In the genomic region with DNA sequence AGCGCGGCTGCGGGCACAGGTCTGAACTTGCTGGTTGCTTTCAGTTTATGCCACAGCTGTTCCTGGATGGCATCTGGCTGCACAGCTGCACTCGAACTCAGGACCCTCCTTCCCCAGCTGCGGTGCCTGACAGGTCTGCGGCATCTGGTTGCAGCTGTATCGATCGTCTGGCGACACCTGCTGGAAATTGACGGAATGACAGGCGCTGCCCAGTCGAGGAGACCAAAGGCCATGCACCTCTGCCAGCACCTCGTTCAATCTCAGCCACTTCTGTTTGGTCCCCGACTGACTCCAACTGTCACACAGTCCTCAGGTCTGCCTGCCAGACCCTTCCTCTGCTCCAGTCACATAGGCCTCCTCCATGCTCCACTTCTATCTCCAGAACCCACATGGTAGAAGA, we compare ENCODE assay signal across 8 mouse cellular contexts. TPM values are rescaled to one million over a fixed set of nuclear protein-coding genes. Genes with fewer than 3 reads are reported as not detected.
DNase-seq lines count a peak whose midpoint lies in the region; ATAC-seq and TF ChIP-seq lines count a peak whose summit lies in the region.

No protein-coding gene starts in this region.

- no peaks in the 10 kb centered on the region for H3K27me3 ChIP-seq in intestine, embryonic 14.5 days (replicated peaks; ENCODE audit: control insufficient read depth, insufficient read depth, low read length)

- 0 out of 2 replicates have a peak, but pooled peaks have one; percentile 9 for ATAC-seq in intestine, embryonic 14.5 days (replicated peaks; ENCODE audit: low FRiP score, low TSS enrichment, low read depth)

- DNase-seq in layer of hippocampus, adult 2 months (ENCODE audit: low spot score in 2 of 2) = peak; percentile 42 to 75
- DNase-seq in layer of hippocampus, adult 9-10 months (ENCODE audit: low spot score) = no peak
- DNase-seq in cerebellum, adult 9-10 months = peak; percentile 69
- peak; percentile 87 for DNase-seq in gastrocnemius, adult 2 months
- DNase-seq in intestine, embryonic 14.5 days (ENCODE audit: low spot score) = peak; percentile 92
- peak; percentile 86 for DNase-seq in liver
- peak; percentile 79 to 88 for DNase-seq in natural killer cell, adult 2 months (ENCODE audit: low spot score in 2 of 2)
- DNase-seq in thymus, adult 18-20 months = peak; percentile 61 to 70

- H3K36me3 ChIP-seq in intestine, embryonic 14.5 days (ENCODE audit: control insufficient read depth, insufficient read depth, low read length) = peaks cover 30% of the 10 kb centered on the region

- no peaks in the 10 kb centered on the region for H3K9me3 ChIP-seq in intestine, embryonic 14.5 days (ENCODE audit: control insufficient read depth, low read length)

- intact Hi-C loops in gastrocnemius, adult 2 months (cut with DNase I) = loop anchor here (1.0 kb wide), 1 partner anchor 24 kb away; no protein-coding TSS in a partner anchor

- H3K9ac ChIP-seq in intestine, embryonic 14.5 days (ENCODE audit: low read length) = no peak overlapping the region

- H3K27ac ChIP-seq in layer of hippocampus, adult 2 months = no peak overlapping the region
- no peak overlapping the region for H3K27ac ChIP-seq in gastrocnemius, adult 2 months
- H3K27ac ChIP-seq in intestine, embryonic 14.5 days (ENCODE audit: low read depth) = no peak overlapping the region

- peaks cover 7% of the 10 kb centered on the region for H3K4me1 ChIP-seq in intestine, embryonic 14.5 days (replicated peaks; ENCODE audit: control insufficient read depth, insufficient read depth, low read length)

- H3K4me2 ChIP-seq in intestine, embryonic 14.5 days (ENCODE audit: low read length) = no peak overlapping the region

- no peak overlapping the region for H3K4me3 ChIP-seq in layer of hippocampus, adult 2 months
- H3K4me3 ChIP-seq in gastrocnemius, adult 2 months = no peak overlapping the region
- H3K4me3 ChIP-seq in intestine, embryonic 14.5 days (ENCODE audit: low read depth, low read length) = no peak overlapping the region

- WGBS in intestine, embryonic 14.5 days = 17% methylated on average over 14 of the region's 14 CpGs

- TF ChIP-seq CTCF in layer of hippocampus, adult 2 months (conservative IDR thresholded peaks at IDR 0.05) = peak; percentile 98
- TF ChIP-seq CTCF in gastrocnemius, adult 2 months (IDR thresholded peaks at IDR 0.05) = peak; percentile 100

RNA-seq across cellular contexts. Expression of a gene that starts 2.8 kb away (rescaled TPM):
- total RNA-seq in layer of hippocampus, adult 2 months (2021) = 1 to 10 TPM; 1.9 to 2.5 TPM
- total RNA-seq in gastrocnemius, adult 2 months (2021) = under 1 TPM; 0.26 to 0.53 TPM
- 0.73 and 0.84 TPM in 2 replicates for polyA plus RNA-seq in intestine, embryonic 14.5 days (2014; fragmentation: Nextera tagmentation; extraction: Ambion mirVana)

RNA-seq across cellular contexts. Expression of a gene that starts 18.2 kb away (rescaled TPM):
- total RNA-seq in layer of hippocampus, adult 2 months (2021) = 100 to 1,000 TPM; 118 to 123 TPM
- 10 to 100 TPM; 25.7 to 30.3 TPM for total RNA-seq in gastrocnemius, adult 2 months (2021)
- 145 and 171 TPM in 2 replicates for polyA plus RNA-seq in intestine, embryonic 14.5 days (2014; fragmentation: Nextera tagmentation; extraction: Ambion mirVana)

RNA-seq across cellular contexts. Expression of a gene that starts 26.8 kb away (rescaled TPM):
- under 1 TPM; 0.39 to 0.95 TPM for total RNA-seq in layer of hippocampus, adult 2 months (2021)
- 1 to 10 TPM in 1 of 2 experiments, under 1 TPM in 1; 0.97 to 1.2 TPM for total RNA-seq in gastrocnemius, adult 2 months (2021)
- polyA plus RNA-seq in intestine, embryonic 14.5 days (2014; fragmentation: Nextera tagmentation; extraction: Ambion mirVana) = 0.53 and 0.65 TPM in 2 replicates

RNA-seq across cellular contexts. Expression of a gene that starts 30.6 kb away (rescaled TPM):
- 10 to 100 TPM; 83.1 to 93.5 TPM for total RNA-seq in layer of hippocampus, adult 2 months (2021)
- 10 to 100 TPM; 38.3 to 44.8 TPM for total RNA-seq in gastrocnemius, adult 2 months (2021)
- polyA plus RNA-seq in intestine, embryonic 14.5 days (2014; fragmentation: Nextera tagmentation; extraction: Ambion mirVana) = 82.4 and 99.0 TPM in 2 replicates

RNA-seq across cellular contexts. Expression of a gene that starts 32.5 kb away (rescaled TPM):
- 100 to 1,000 TPM; 702 to 736 TPM for total RNA-seq in layer of hippocampus, adult 2 months (2021)
- 100 to 1,000 TPM; 847 to 871 TPM for total RNA-seq in gastrocnemius, adult 2 months (2021)
- 395 and 515 TPM in 2 replicates for polyA plus RNA-seq in intestine, embryonic 14.5 days (2014; fragmentation: Nextera tagmentation; extraction: Ambion mirVana)
